Mouse (Mus musculus) right cerebral cortex, postnatal 10 days (tissue): Measurements from ENCODE around the gene Dlgap3.

Experiments
- DNase-seq, 2 experiments: peaks; one replicate each; pipeline ENCODE4 v3.0.0; 2021; ENCODE audit warnings: low spot score in 2 of 2

Gene Dlgap3

GRCm38 (mm10) chr4:127168914-127169345 lies at the start of gene Dlgap3:
TSS of gene Dlgap3 (plus strand) at chr4:127169204.
- peak in 1 of 2 experiments; percentile 70 for DNase-seq

GRCm38 (mm10) chr4:127123391-127123790 lies 45.6 kb upstream of the Dlgap3 start, which contains the start of gene Tmem35b:
TSS of gene Tmem35b (plus strand) at chr4:127123691.
- no peak for DNase-seq

GRCm38 (mm10) chr4:127124331-127124730 lies 44.7 kb upstream of the Dlgap3 start:
- no peak for DNase-seq

GRCm38 (mm10) chr4:127125834-127126463 lies 43.1 kb upstream of the Dlgap3 start:
- peak; percentile 73 to 80 for DNase-seq

GRCm38 (mm10) chr4:127134687-127135086 lies 34.3 kb upstream of the Dlgap3 start:
- no peak for DNase-seq

GRCm38 (mm10) chr4:127137591-127137990 lies 31.4 kb upstream of the Dlgap3 start:
- DNase-seq: no peak

GRCm38 (mm10) chr4:127138486-127138885 lies 30.5 kb upstream of the Dlgap3 start:
- no peak for DNase-seq

GRCm38 (mm10) chr4:127150031-127150430 lies 19.0 kb upstream of the Dlgap3 start:
- DNase-seq: no peak

- no peak for DNase-seq
These were observed 15.7 kb upstream of the Dlgap3 start for GRCm38 (mm10) chr4:127153345-127153744.

GRCm38 (mm10) chr4:127155757-127156156 lies 13.2 kb upstream of the Dlgap3 start:
- DNase-seq: no peak

- DNase-seq: no peak
These were observed 11.3 kb upstream of the Dlgap3 start for GRCm38 (mm10) chr4:127157746-127158145.

GRCm38 (mm10) chr4:127163926-127164325 lies 5.1 kb upstream of the Dlgap3 start:
- DNase-seq: no peak

- DNase-seq: no peak
These were observed 1.9 kb upstream of the Dlgap3 start for GRCm38 (mm10) chr4:127167096-127167495.

GRCm38 (mm10) chr4:127167731-127168130 lies 1.3 kb upstream of the Dlgap3 start:
- DNase-seq: peak in 1 of 2 experiments; percentile 38

- peak; percentile 84 to 86 for DNase-seq
These were observed 642 bp upstream of the Dlgap3 start for GRCm38 (mm10) chr4:127168211-127168913.

- peak in 1 of 2 experiments; percentile 68 for DNase-seq
These were observed 580 bp downstream of the Dlgap3 start for GRCm38 (mm10) chr4:127169346-127170221.

GRCm38 (mm10) chr4:127170866-127171265 lies 1.9 kb downstream of the Dlgap3 start:
- DNase-seq: peak; percentile 80 to 82

- peak in 1 of 2 experiments; percentile 34 for DNase-seq
These were observed 2.4 kb downstream of the Dlgap3 start for GRCm38 (mm10) chr4:127171341-127171905.

GRCm38 (mm10) chr4:127172119-127172518 lies 3.1 kb downstream of the Dlgap3 start:
- DNase-seq: no peak

- no peak for DNase-seq
These were observed 3.6 kb downstream of the Dlgap3 start for GRCm38 (mm10) chr4:127172614-127173013.

GRCm38 (mm10) chr4:127173461-127173860 lies 4.5 kb downstream of the Dlgap3 start:
- DNase-seq: no peak
